Mouse (Mus musculus): ENCODE measurements at regions not wholly inside any gene's neighbourhood (a gene's known extent, or its start where the extent isn't known, plus 50 kb on each side); places are given as distances from the start of the nearest gene placed in this dataset.

- Histone ChIP-seq H3K4me3 (ENCODE audit: low read length) (no peak overlapping the region), H3K36me3 (ENCODE audit: insufficient read depth, low read length) (no peaks in the 10 kb centered on the region), H3K4me1 (ENCODE audit: insufficient read depth, low read length) (no peaks in the 10 kb centered on the region), H3K27ac (no peak overlapping the region), H3K9ac (replicated peaks; ENCODE audit: low read length) (no peak overlapping the region), H3K4me2 (ENCODE audit: low read depth, low read length) (no peak overlapping the region), H3K27me3 (ENCODE audit: insufficient read depth, low read length) (no peaks in the 10 kb centered on the region), H3K9me3 (ENCODE audit: low read length) (no peaks in the 10 kb centered on the region)
- no peak for DNase-seq (ENCODE audit: low spot score)
- no peak for ATAC-seq
- 93% methylated on average over 1 of the region's 1 CpGs for WGBS
- TF ChIP-seq CTCF (IDR thresholded peaks at IDR 0.05; ENCODE audit: low read depth), result no peak
Observed at GRCm38 (mm10) chr4:68648311-68648710, 305.9 kb downstream of the Brinp1 start.

- Histone ChIP-seq H3K27me3 (ENCODE audit: insufficient read depth, low read length) (no peaks in the 10 kb centered on the region), H3K9ac (replicated peaks; ENCODE audit: low read length) (no peak overlapping the region), H3K4me2 (ENCODE audit: low read depth, low read length) (no peak overlapping the region), H3K4me3 (ENCODE audit: low read length) (no peak overlapping the region), H3K27ac (no peak overlapping the region), H3K36me3 (ENCODE audit: insufficient read depth, low read length) (no peaks in the 10 kb centered on the region), H3K4me1 (ENCODE audit: insufficient read depth, low read length) (no peaks in the 10 kb centered on the region), H3K9me3 (ENCODE audit: low read length) (no peaks in the 10 kb centered on the region)
- WGBS, result 86% methylated on average over 2 of the region's 2 CpGs
- DNase-seq (ENCODE audit: low spot score) (no peak), ATAC-seq (no peak)
- TF ChIP-seq CTCF (IDR thresholded peaks at IDR 0.05; ENCODE audit: low read depth), result no peak
Observed at GRCm38 (mm10) chr4:68633299-68633698, 320.9 kb downstream of the Brinp1 start.

- ATAC-seq (no peak), DNase-seq (ENCODE audit: low spot score) (no peak)
- TF ChIP-seq CTCF (IDR thresholded peaks at IDR 0.05; ENCODE audit: low read depth), result no peak
- Histone ChIP-seq H3K4me3 (ENCODE audit: low read length) (no peak overlapping the region), H3K27ac (no peak overlapping the region), H3K27me3 (ENCODE audit: insufficient read depth, low read length) (no peaks in the 10 kb centered on the region), H3K9ac (replicated peaks; ENCODE audit: low read length) (no peak overlapping the region), H3K4me1 (ENCODE audit: insufficient read depth, low read length) (no peaks in the 10 kb centered on the region), H3K4me2 (ENCODE audit: low read depth, low read length) (no peak overlapping the region), H3K9me3 (ENCODE audit: low read length) (no peaks in the 10 kb centered on the region), H3K36me3 (ENCODE audit: insufficient read depth, low read length) (no peaks in the 10 kb centered on the region)
- WGBS, result 50% methylated on average over 4 of the region's 4 CpGs
Observed at GRCm38 (mm10) chr4:68624025-68624342, 330.2 kb downstream of the Brinp1 start.

- Histone ChIP-seq H3K9ac (replicated peaks; ENCODE audit: low read length) (no peak overlapping the region), H3K9me3 (ENCODE audit: low read length) (no peaks in the 10 kb centered on the region), H3K4me2 (ENCODE audit: low read depth, low read length) (no peak overlapping the region), H3K4me3 (ENCODE audit: low read length) (no peak overlapping the region), H3K27ac (no peak overlapping the region), H3K4me1 (ENCODE audit: insufficient read depth, low read length) (no peaks in the 10 kb centered on the region), H3K27me3 (ENCODE audit: insufficient read depth, low read length) (no peaks in the 10 kb centered on the region), H3K36me3 (ENCODE audit: insufficient read depth, low read length) (no peaks in the 10 kb centered on the region)
- no peak for TF ChIP-seq CTCF (IDR thresholded peaks at IDR 0.05; ENCODE audit: low read depth)
- DNase-seq (ENCODE audit: low spot score) (no peak), ATAC-seq (no peak)
- WGBS, result 59% methylated on average over 7 of the region's 7 CpGs
Observed at GRCm38 (mm10) chr4:68623125-68624024, 330.8 kb downstream of the Brinp1 start.

GRCm38 (mm10) chr4:68620585-68620984 is 333.6 kb downstream of the Brinp1 start:
- no peak overlapping the region for H3K4me2 ChIP-seq (ENCODE audit: low read depth, low read length)
- H3K36me3 ChIP-seq (ENCODE audit: insufficient read depth, low read length), result no peaks in the 10 kb centered on the region
- TF ChIP-seq CTCF (IDR thresholded peaks at IDR 0.05; ENCODE audit: low read depth), result no peak
- H3K27ac ChIP-seq, result no peak overlapping the region
- H3K9me3 ChIP-seq (ENCODE audit: low read length), result no peaks in the 10 kb centered on the region
- 84% methylated on average over 3 of the region's 3 CpGs for WGBS
- H3K4me3 ChIP-seq (ENCODE audit: low read length), result no peak overlapping the region
- H3K9ac ChIP-seq (replicated peaks; ENCODE audit: low read length), result no peak overlapping the region
- DNase-seq (ENCODE audit: low spot score), result no peak
- no peaks in the 10 kb centered on the region for H3K4me1 ChIP-seq (ENCODE audit: insufficient read depth, low read length)
- ATAC-seq, result no peak
- H3K27me3 ChIP-seq (ENCODE audit: insufficient read depth, low read length), result no peaks in the 10 kb centered on the region

DNA sequence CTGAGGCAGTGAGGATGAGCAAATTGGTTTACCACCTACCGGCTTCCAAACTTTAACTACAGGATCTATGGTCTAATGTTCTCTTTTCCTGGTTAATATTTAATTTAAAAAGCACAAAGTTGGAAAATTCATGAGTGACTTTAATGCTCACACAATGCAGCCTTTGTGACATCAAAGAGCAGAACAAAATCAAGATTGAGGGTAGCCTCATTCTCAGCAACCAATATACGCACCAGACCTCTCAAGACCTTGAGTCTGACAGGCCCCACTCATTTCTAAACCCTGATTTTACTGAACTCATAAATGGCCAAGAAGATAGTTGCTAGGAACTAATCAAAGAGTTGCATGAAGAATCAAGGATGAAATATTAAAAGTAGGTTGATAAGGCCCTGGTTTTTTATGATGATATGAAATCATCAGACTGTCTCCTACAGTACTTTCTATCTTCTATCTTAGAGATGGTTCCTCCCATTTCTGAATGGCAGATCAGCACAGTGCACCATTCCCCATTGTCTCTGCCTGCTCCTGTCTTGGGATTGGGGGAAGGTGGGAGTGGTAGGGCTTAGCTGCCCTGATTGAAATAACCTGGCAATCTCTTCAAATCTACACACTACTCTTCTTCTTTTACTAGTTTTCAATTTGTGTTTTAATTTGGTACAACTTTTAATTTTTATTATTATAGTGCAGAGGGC is 338.3 kb downstream of the Brinp1 start:
- ATAC-seq (no peak), DNase-seq (ENCODE audit: low spot score) (no peak)
- WGBS, result 94% methylated on average over 2 of the region's 2 CpGs
- no peaks in the 10 kb centered on the region for H3K4me1 ChIP-seq (ENCODE audit: insufficient read depth, low read length)
- no peaks in the 10 kb centered on the region for H3K9me3 ChIP-seq (ENCODE audit: low read length)
- no peak overlapping the region for H3K4me3 ChIP-seq (ENCODE audit: low read length)
- H3K27ac ChIP-seq, result no peak overlapping the region
- no peak for TF ChIP-seq CTCF (IDR thresholded peaks at IDR 0.05; ENCODE audit: low read depth)
- no peak overlapping the region for H3K9ac ChIP-seq (replicated peaks; ENCODE audit: low read length)
- no peaks in the 10 kb centered on the region for H3K27me3 ChIP-seq (ENCODE audit: insufficient read depth, low read length)
- H3K36me3 ChIP-seq (ENCODE audit: insufficient read depth, low read length), result no peaks in the 10 kb centered on the region
- H3K4me2 ChIP-seq (ENCODE audit: low read depth, low read length), result no peak overlapping the region

Data from hindbrain, postnatal 0 days (tissue).